Mouse (Mus musculus): ENCODE results near the gene Ube2b.

Gene Ube2b

DNA sequence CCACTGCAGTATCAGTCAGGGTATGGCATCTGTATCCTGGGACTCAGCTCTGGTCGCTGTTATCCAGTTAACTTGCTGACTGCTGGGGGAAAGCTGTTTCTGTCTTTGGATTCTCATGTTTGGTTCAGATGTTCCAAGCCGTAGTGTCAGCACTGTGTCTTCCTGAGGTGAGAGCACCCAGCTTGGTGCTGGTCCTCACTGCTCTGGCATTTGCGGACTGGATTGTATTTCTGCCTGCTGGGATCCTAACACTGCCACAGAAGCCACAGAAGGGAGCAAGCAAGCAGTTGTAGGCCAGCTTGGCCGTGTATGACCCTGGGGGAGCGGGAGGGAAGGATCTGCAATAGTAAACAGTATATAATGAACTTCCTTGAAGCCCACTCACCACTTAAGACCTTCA is 33.9 kb downstream of the Ube2b start:
- no peak for DNase-seq

DNA sequence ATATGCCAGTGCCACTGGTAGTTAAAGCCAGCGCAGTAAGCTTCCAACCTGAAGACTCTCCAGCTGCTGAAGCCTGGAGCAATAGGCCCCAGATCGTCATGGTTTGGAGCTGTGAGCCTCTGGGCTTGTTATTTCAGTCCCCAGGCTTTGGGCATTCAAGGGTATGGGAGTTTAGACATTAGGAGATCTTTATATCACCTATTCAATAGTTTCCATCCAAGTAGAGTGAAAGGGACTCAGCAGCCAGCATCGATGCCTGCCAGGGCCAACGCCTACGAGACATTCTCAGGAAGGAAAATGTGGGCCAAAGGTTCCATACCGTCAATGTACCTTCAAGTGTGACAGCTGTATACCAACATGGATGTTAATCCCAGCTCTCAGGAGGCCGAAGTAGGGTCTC is 38.3 kb downstream of the Ube2b start:
- no peak for DNase-seq

DNA sequence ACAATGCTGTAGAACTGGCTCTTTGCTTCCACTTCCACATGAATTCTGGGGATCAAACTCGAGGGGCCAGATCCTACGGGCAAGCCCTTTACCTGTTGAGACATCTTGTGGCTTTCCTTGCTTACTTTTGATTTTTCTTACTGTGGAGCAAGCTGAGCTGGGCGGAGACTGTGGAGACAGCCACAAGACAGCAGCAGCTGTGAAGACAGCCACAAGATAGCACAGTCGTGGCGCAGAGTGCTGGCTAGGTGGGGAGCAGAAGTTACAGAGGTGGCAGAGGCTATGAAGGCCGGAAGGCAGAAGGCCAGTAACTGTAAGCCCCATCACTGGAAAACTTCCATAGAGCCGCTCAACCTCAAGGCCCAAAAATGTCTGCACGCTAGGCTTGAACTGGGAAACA is 38.8 kb downstream of the Ube2b start:
- no peak for DNase-seq

DNA sequence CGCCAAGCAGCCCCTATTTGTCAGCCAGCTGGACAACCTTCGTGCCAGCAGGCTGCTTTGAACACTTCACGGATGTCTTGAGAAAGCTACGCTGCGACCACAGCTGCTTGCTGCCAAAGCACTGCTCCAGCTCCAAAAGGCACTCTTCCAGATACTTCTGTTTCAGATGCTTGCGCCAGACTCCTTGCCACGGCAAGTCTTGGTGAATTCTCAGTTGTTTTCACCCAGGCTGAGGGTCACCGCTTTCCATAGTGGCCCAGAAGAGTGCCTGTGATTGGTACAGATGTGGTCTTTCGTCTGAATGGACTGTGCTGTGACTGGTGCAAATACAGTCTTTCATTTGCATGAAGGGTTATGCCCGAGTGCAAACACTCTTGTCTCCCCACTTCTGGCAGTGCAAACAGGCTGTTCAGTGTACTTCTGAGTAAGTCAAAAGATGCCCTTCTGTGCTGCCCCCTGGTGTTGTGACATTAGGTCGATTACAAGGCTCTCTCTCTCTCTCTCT is 39.5 kb downstream of the Ube2b start:
- DNase-seq, result peak; percentile 78

DNA sequence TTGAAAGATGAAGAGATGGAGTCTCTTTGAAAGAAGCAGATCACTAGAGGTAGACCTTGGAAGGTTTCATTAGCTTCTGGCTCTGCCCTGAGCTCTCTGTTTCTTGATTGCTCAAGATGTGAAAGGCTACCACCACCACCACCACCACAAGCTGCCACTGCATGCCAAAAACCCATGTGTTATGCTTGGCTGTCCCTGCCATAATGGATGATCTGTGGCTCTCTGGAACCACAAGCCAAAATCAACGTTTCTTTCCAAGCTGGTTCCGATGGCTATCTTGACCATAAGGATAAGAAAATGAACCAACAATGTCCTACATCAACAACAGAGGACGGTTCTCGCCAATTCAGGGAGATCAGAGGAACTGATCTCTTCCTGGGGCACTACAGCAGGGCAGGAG is 40.5 kb downstream of the Ube2b start:
- DNase-seq, result no peak

DNA sequence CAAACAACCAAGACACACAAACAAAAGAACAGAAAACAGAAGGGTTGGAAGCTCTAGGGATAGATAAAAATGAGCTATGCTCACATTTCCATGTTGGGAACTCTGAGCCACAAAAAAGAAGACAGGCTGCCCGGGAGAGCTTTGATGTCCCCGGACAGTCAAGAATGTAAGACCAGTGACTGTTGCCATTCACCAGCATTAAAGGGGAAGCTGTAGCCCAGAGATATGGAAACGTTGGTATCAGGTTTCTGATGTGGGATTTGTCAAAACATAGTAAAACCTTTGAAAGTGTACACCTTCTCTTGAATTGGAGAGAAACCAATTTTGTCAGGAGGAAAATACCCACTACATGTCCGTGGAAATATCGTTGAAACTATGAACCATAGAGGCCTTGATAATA is 41.1 kb downstream of the Ube2b start:
- no peak for DNase-seq

DNA sequence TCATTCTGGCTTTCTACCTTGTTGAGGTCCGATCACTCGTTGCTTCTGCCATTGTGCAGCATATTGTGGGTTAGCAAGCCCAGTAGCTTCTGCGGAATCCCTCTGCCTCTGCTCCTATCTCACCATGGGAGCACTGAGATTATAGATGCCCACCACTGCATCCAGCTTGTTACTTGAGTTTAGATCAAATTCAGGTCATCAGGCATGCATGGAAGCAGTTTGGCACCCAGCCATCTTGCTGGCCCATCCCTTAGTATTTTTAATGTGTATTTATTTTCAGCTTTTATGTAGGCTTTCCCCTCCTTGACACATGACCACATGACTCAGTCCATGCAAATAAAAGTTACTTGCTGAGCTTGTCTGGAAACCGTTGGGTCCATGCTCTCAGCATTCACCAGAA is 42.8 kb downstream of the Ube2b start:
- DNase-seq, result no peak

DNA sequence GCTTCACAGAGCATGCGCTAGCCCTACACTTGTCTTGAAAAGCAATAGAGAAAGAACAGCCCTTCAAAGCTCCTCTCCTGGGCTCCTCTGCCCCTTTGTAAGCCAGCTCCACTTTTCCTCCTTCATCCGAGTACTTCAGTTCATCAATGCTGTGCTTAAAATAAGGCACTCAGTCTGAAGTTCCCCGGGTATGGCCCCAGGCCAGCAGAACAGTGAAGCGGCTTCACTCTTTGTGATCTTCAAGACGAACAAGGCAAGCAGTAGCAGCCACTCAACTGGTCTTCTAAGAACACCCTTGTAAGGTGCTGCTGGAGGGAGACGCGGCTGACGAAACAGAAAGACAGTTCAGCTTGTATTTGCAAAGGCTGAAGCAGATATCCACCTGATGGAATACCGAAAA is 44.5 kb downstream of the Ube2b start:
- peak; percentile 48 for DNase-seq

DNA sequence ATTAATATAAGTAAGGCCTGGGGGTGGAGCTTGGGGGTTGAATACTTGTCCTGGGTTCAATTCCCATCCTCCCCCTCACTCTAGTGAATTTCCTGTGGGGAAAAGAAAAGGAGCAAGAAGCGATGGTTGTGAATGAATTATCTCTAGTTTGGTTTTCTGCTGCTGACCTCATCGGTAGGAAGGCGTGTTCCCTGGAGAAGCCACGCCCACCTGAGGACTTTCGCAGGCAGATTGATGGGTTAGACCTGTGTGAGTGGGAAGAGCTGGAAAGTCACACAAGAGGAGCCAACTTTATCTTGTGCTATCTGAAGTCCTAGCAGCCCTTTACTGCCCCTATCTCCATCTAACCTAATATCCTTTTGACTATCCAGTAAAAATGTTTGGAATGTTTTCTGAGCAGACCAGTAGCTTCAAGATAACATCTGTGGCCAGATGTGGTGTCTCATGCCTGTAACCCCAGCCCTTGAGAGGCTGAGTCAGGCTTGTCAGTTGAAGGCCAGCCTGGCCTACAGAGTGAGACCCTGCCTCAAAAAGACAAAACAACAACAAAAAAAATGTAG is 48.6 kb downstream of the Ube2b start:
- DNase-seq, result no peak

DNA sequence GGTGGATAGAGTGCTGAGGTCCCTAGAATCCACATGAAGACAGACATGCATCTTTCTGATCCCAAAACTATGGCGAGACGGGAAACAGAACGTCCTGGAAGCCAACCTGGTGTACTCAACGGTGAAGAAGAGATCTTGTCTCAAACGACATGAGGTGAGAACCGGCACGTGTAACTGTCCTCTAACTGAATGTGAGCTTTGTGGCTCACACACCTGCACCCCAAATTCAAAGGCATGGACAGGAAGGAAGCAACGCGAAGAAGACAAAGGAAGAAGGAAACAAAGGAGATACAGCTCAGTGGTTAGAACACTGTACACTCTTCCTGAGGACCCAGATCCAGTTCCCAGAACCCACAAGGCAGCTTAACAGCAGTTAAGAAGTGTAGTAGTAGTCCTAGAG is 50.6 kb downstream of the Ube2b start:
- no peak for DNase-seq

DNA sequence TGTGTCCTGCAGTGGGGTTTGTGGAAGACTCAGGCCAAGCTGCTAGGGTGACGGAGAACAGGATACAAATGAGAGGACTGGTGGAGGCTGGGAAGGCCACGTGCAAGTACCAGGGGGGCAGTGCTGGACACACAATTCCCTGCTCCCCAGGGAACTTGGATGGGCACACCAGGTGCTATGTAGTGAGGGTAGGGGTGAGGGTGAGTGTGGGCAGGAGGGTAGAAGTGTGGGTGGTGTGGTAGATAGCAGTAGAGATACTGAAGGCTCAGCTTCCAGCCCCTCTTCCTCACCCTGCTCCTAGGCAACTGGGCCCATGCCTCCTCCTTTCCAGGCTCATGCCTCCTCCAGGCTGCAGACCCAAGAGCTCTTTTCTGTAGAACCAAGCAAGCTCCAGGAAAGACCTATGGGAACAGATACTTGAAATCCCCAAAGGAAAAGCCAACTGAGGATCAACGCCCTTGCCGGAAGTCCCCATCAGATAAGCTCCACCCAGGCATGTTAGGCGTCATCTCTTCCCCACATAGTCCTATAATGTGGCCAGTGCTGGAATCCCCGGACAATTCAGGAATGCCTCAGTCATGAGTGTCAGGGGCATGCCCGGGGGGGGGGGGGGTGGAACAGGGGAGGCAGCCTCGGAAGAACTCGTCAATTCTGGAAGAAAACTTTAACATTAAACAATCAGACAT is 51.3 kb downstream of the Ube2b start:
- DNase-seq, result peak; percentile 21

DNA sequence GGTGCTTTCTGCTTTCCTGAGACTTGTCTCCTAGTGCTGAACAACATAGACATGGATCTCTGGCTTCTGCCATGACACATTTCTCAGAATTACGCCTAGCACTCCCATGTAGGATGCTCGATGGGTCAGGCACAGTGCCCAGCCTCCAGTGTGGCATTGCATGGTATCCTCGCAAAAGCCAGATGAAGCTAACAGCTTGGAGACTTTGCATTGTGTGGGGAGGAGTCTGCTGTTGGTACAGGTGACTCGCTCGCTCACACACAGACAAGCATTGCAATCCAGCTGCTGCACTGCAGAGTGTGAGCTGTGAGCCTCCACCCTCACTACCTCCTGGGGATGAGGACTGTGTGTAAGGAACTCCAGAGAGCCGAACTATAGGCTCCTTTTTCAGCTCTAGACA is 54.4 kb downstream of the Ube2b start:
- DNase-seq, result no peak

DNA sequence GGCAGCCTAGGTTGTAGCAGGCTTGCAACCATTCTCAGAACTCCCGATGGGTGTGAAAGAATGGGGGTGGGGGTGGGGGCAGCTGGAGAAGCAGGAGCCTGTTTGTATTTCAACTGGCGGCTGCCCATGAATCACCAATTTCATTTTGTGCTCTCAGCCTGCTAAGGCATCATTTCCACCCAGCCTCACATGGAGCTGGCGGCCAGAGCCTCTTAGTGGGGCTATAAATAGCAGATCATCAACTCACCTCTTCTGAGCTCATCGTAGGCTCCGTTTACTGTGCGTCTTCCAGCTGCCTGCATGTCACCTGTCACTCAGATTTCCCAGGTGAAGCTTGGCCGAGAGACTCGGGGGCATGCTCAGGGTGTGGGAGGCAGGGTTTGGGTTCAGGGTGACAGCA is 55.0 kb downstream of the Ube2b start:
- no peak for DNase-seq

DNA sequence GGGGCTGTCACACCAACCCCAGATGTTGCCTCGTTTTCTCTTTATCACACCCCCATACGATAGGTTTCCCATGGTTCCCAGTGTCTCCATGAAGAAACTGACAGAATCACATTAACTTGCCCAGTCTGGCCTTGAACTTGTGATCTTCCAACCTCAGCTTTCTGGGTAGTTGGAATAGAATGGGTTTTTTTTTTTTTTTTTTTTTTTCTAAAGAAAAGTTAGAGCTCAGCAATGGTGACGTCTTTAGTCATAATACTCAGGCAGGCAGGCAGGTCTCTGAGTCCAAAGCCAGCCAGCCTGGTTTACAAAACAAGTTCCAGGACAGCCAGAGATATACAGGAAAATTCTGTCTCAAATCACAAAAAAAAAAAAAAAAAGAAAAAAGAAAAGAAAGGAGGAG is 56.3 kb downstream of the Ube2b start:
- no peak for DNase-seq

DNA sequence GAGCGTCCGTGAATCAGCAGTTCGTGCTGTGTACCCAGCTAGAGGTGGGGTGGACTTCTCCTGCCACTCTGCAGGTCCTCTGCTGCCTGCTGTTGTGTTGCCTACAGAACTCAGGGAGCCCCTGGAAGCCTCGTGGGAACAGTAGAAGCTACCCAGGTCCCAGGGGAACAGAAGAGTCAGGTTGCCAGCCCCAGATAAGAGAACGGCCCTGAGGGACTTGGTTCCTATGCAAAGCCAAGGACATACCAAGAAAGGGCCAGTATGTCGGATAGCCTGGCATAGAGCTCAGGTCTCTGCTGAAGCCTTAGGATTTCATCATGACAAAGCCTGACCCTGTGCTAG is 57.1 kb downstream of the Ube2b start:
- no peak for DNase-seq

DNA sequence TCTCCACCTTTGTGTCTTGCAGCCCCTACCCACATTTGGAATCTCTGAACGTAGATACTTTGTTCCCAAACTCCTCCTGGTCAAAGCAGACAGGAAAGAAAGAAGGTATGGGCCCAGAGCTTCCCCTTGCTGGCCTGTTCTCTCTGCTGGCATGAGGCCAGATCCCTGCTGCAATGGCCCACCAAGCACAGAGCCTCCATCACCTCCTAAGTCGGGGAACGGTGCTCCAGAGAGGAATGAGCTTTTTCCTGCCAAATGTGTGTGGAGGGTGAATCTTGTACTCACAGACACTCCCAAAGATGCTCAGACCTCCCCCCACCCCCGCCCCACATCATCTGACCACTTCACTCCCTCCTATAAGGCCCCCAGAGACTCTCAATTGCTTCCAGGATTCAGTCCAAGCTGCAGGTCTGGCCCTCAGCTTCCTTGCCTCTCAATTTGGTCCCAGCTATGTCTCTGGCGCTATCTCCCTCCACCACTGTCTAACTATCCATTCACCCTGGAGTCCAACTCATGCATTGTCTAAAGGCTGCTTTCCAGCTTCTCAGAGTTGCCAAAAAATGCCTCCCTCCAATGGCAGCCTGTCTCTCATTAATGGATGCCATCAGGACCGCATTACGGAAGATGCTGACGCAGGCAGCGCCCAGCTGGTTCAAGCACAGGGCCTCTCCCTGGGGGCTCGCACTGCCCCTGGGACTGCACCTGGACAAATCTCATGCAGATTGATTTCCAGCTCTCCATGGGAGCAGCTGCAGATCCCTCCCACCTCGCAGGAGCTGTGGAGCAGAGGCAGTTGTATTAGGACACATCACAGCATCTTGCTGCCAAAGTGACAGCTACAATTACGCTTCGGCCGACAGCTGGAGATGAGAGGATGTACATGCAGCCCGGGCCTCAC is 57.7 kb downstream of the Ube2b start:
- no peak for DNase-seq

DNA sequence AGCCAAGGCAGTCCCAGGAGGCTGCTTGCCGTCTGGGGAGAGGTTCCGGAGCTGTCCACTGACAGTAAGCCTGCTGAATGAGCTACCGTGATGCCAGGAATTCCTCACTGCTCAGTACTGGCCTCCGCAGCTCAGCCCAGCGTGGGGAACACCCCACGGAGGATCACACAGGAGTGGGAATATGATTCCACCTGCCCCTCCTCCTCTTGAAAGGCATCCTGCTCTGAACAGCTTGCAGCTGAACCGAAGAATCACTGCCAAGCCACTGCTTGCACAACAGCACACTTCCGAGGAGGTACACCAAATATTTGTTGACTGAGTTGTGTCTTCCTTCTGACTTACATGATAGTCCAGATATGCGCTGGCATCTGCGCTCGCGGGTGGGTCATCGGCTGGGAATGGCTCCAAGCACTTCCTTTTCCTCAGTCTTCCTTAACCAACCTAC is 60.0 kb downstream of the Ube2b start:
- peak; percentile 69 for DNase-seq

DNA sequence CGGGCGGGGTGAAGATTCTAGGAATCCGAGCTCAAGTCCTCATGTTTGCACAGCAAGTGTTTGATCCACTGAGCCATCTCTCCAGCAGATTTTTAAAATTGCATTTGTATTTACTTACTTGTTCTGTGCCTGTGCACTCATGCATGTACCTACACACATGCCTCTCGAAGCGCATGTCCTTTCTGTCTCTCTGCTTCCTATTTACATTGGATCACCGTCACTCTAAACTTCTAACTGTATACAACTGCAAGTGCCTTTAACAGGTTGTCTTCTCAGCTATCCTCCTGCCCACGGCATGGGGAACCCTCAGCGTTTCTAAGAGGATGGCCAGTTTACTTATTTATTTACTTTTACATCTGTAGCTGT is 61.0 kb downstream of the Ube2b start:
- DNase-seq, result no peak

DNA sequence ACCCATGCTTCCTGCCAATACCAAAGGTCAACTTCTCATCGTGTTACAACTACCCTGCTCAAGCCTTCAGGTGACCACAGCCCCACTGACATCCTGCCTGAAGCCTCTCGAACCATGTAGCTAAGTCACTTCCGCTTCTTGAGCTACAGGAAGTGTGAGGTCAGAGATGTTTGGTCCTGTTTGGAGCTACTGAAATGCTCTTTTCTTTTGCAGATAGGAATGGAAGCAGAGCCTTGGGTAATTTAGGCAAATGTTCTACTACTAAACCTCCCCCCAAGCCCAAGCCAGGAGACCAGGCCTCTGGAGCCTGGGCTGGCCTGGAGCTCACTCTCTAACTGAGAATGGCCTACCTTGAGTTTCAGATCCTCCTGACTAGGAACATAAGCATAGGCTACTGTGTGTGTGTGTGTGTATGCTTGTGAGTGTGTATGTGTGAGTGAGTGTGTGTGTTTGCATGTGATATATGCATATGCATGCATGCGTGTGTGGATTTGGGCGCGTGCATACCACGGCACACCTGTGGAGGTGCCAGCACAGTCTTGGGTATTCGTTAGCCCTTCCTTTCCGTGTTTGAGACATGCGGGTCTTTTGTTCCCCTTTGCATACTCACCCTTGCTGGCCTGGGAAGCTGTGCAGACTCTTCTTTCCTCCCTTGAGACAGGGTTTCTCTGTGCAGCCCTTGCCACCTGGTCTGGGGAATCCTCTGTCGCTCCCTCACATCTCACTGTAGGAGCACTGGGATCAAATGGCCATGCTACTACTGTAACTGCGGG is 61.6 kb downstream of the Ube2b start:
- DNase-seq, result peak; percentile 21

DNA sequence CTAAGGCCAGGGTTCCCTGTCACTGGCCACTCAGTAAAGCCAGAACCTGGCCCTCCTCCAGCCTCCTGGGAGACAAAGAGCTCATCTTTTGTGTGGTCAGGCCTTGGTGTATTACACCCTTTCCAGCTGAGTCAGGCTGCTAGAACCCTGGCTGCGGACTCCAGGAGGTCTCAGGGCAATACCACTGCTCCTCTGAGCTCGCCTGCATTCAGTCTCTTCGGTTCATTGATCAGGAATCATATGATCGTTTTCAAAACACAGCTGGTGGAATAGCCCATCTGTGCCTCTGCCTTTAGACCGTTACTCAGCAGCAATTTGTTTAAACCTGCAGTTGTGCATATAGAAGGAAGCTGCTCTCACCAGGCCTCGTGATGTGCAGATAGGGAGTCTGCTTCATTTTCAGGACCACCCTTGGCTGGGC is 63.2 kb downstream of the Ube2b start:
- no peak for DNase-seq

DNA sequence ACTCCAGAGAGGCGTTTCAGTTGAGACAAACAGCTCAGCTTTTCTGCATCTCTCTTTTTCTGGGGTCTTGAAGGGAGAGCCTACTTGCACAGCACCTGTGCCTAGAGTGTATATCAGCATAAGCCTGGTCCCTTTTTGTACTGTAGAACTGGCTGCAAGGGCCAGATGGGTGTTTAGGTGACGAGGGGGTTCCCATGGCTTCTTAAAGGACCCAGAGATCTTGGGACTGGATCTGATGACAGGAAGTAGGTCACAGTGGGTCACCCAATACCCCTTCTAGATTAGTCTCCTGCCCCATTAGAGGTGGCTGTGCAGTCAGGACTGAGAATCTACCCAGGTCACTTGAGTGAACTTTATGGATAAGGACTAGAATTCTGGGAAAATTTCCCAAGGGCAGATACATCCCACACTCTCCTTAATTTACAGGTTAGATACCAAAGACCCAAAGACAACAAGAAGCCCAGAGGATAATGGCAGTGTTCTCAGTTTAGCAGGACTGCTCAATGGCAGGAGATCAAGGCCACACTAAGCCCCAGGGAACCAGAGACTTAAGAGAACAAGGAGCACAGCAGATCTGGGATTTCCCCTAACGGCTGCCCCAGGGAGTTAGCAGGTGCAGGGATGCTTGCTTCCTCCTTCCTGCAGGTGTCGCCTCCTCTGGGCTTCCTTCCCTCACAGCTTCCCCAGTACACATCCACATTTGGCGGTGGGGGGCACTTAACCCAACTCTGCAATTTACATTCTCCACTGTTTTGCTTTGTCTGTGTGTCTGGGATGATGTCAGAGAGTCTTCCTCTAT is 64.7 kb downstream of the Ube2b start:
- no peak for DNase-seq
